In genomic region chr19:47461838-47462237, GRCm38 (mm10) we compare ENCODE assay signal across 12 mouse cellular contexts. TPM values are rescaled to one million over a fixed set of nuclear protein-coding genes. Genes with fewer than 3 reads are reported as not detected.
DNase-seq lines count a peak whose midpoint lies in the region; ATAC-seq and TF ChIP-seq lines count a peak whose summit lies in the region.
"Had no signal": no experiment of that assay in that cellular context is flagged by ENCODE, and none has a peak within 500 bp of the region (broad histone marks: within the 10 kb centered on the region; RNA-seq: fewer than 3 reads in every experiment).

No protein-coding gene starts in this region.

- 0 out of 2 replicates have a peak overlapping the region, but pooled peaks have one; percentile 70 for H3K4me3 ChIP-seq in heart, embryonic 13.5 days
- no peak overlapping the region for H3K4me3 ChIP-seq in midbrain, postnatal 0 days (ENCODE audit: low read depth, low read length)
- no peak overlapping the region for H3K4me3 ChIP-seq in midbrain, embryonic 15.5 days
- H3K4me3 ChIP-seq in intestine, embryonic 15.5 days (replicated peaks): no peak overlapping the region
- no peak overlapping the region for H3K4me3 ChIP-seq in stomach, postnatal 0 days (ENCODE audit: low read depth, low read length)
- no peak overlapping the region for H3K4me3 ChIP-seq in midbrain, embryonic 16.5 days (ENCODE audit: low read depth, low read length)

- no peaks in the 10 kb centered on the region for H3K27me3 ChIP-seq in heart, embryonic 13.5 days (replicated peaks)
- no peaks in the 10 kb centered on the region for H3K27me3 ChIP-seq in midbrain, postnatal 0 days (ENCODE audit: insufficient read depth, low read length)
- H3K27me3 ChIP-seq in midbrain, embryonic 15.5 days (replicated peaks): no peaks in the 10 kb centered on the region
- no peaks in the 10 kb centered on the region for H3K27me3 ChIP-seq in intestine, embryonic 15.5 days (replicated peaks)
- no peaks in the 10 kb centered on the region for H3K27me3 ChIP-seq in stomach, postnatal 0 days (ENCODE audit: control insufficient read depth, insufficient read depth, low read length)
- 0 out of 2 replicates have a peak, but pooled peaks cover 3% of the 10 kb centered on the region for H3K27me3 ChIP-seq in midbrain, embryonic 16.5 days (ENCODE audit: control insufficient read depth, insufficient read depth, low read depth, low read length)

- no peak for DNase-seq in heart, adult 18-20 months
- DNase-seq in midbrain, postnatal 0 days (ENCODE audit: low spot score): no peak
- DNase-seq in stomach, postnatal 0 days (ENCODE audit: low spot score): no peak
- no peak for DNase-seq in ovary, postnatal 10 days (ENCODE audit: low spot score)
- DNase-seq: adrenal gland, postnatal 14 days; cerebellum, postnatal 36 days had no signal

- 86% methylated on average over 3 of the region's 3 CpGs for WGBS in heart, embryonic 13.5 days
- 96% methylated on average over 3 of the region's 3 CpGs for WGBS in midbrain, postnatal 0 days
- WGBS in midbrain, embryonic 15.5 days: 95% methylated on average over 3 of the region's 3 CpGs
- WGBS in intestine, embryonic 15.5 days: 85% methylated on average over 3 of the region's 3 CpGs
- WGBS in stomach, postnatal 0 days: 87% methylated on average over 3 of the region's 3 CpGs
- 94% methylated on average over 3 of the region's 3 CpGs for WGBS in midbrain, embryonic 16.5 days

- H3K9ac ChIP-seq in heart, embryonic 13.5 days: no peak overlapping the region
- no peak overlapping the region for H3K9ac ChIP-seq in midbrain, postnatal 0 days (replicated peaks; ENCODE audit: low read length, poor library complexity, severe bottlenecking)
- no peak overlapping the region for H3K9ac ChIP-seq in midbrain, embryonic 15.5 days
- no peak overlapping the region for H3K9ac ChIP-seq in intestine, embryonic 15.5 days
- no peak overlapping the region for H3K9ac ChIP-seq in stomach, postnatal 0 days (ENCODE audit: low read length)
- no peak overlapping the region for H3K9ac ChIP-seq in midbrain, embryonic 16.5 days (ENCODE audit: low read depth, low read length)
- H3K9ac ChIP-seq: liver, embryonic 15.5 days had no signal

- H3K36me3 ChIP-seq in heart, embryonic 13.5 days: peaks cover 12% of the 10 kb centered on the region; the same call in 1 of the 2 replicates
- no peaks in the 10 kb centered on the region for H3K36me3 ChIP-seq in midbrain, postnatal 0 days (ENCODE audit: insufficient read depth, low read length)
- no peaks in the 10 kb centered on the region for H3K36me3 ChIP-seq in midbrain, embryonic 15.5 days (replicated peaks)
- no peaks in the 10 kb centered on the region for H3K36me3 ChIP-seq in intestine, embryonic 15.5 days
- H3K36me3 ChIP-seq in stomach, postnatal 0 days (ENCODE audit: control insufficient read depth, insufficient read depth, low read length): no peaks in the 10 kb centered on the region
- no peaks in the 10 kb centered on the region for H3K36me3 ChIP-seq in midbrain, embryonic 16.5 days (ENCODE audit: control insufficient read depth, insufficient read depth, low read length)
- H3K36me3 ChIP-seq: G1E; liver, embryonic 15.5 days had no signal

- no peaks in the 10 kb centered on the region for H3K9me3 ChIP-seq in heart, embryonic 13.5 days
- H3K9me3 ChIP-seq in midbrain, postnatal 0 days (ENCODE audit: low read length): no peaks in the 10 kb centered on the region
- H3K9me3 ChIP-seq in midbrain, embryonic 15.5 days: no peaks in the 10 kb centered on the region
- no peaks in the 10 kb centered on the region for H3K9me3 ChIP-seq in intestine, embryonic 15.5 days
- H3K9me3 ChIP-seq in stomach, postnatal 0 days (ENCODE audit: control insufficient read depth, low read length): no peaks in the 10 kb centered on the region
- H3K9me3 ChIP-seq in midbrain, embryonic 16.5 days (replicated peaks; ENCODE audit: control insufficient read depth, low read length, poor library complexity, severe bottlenecking): no peaks in the 10 kb centered on the region
- H3K9me3 ChIP-seq: G1E had no signal

- H3K27ac ChIP-seq in heart, embryonic 13.5 days (replicated peaks): 0 out of 2 replicates have a peak overlapping the region, but pooled peaks have one; percentile 3
- H3K27ac ChIP-seq in midbrain, postnatal 0 days (ENCODE audit: low read depth, low read length): no peak overlapping the region
- H3K27ac ChIP-seq in midbrain, embryonic 15.5 days: no peak overlapping the region
- H3K27ac ChIP-seq in intestine, embryonic 15.5 days: 0 out of 2 replicates have a peak overlapping the region, but pooled peaks have one; percentile 11
- no peak overlapping the region for H3K27ac ChIP-seq in stomach, postnatal 0 days (replicated peaks)
- no peak overlapping the region for H3K27ac ChIP-seq in midbrain, embryonic 16.5 days (ENCODE audit: low read length)
- H3K27ac ChIP-seq: liver, embryonic 15.5 days had no signal

- H3K4me1 ChIP-seq in heart, embryonic 13.5 days: peaks cover 70% of the 10 kb centered on the region
- no peaks in the 10 kb centered on the region for H3K4me1 ChIP-seq in midbrain, postnatal 0 days (ENCODE audit: insufficient read depth, low read length)
- H3K4me1 ChIP-seq in midbrain, embryonic 15.5 days: peaks cover 35% of the 10 kb centered on the region
- H3K4me1 ChIP-seq in intestine, embryonic 15.5 days (replicated peaks): peaks cover 54% of the 10 kb centered on the region
- peaks cover 5% of the 10 kb centered on the region for H3K4me1 ChIP-seq in stomach, postnatal 0 days (replicated peaks; ENCODE audit: control insufficient read depth, insufficient read depth)
- H3K4me1 ChIP-seq in midbrain, embryonic 16.5 days (ENCODE audit: control insufficient read depth, insufficient read depth, low read length): peaks cover 12% of the 10 kb centered on the region; the same call in 1 of the 2 replicates

- peak overlapping the region; percentile 93 for H3K4me2 ChIP-seq in heart, embryonic 13.5 days
- H3K4me2 ChIP-seq in midbrain, postnatal 0 days (ENCODE audit: low read depth, low read length, poor library complexity, severe bottlenecking): no peak overlapping the region
- H3K4me2 ChIP-seq in midbrain, embryonic 15.5 days: no peak overlapping the region
- peak overlapping the region; percentile 88 for H3K4me2 ChIP-seq in intestine, embryonic 15.5 days (replicated peaks)
- no peak overlapping the region for H3K4me2 ChIP-seq in stomach, postnatal 0 days (replicated peaks; ENCODE audit: low read depth)
- no peak overlapping the region for H3K4me2 ChIP-seq in midbrain, embryonic 16.5 days (ENCODE audit: low read length)

- no peak for ATAC-seq in heart, embryonic 13.5 days (ENCODE audit: extremely low read depth, insufficient number of reproducible peaks, low FRiP score, low TSS enrichment)
- ATAC-seq in midbrain, postnatal 0 days (ENCODE audit: low FRiP score): no peak
- ATAC-seq in midbrain, embryonic 15.5 days (replicated peaks): no peak
- ATAC-seq in intestine, embryonic 15.5 days: no peak
- ATAC-seq in stomach, postnatal 0 days (ENCODE audit: low FRiP score, low TSS enrichment): no peak
- no peak for ATAC-seq in midbrain, embryonic 16.5 days

- no peak for TF ChIP-seq EP300 in stomach, postnatal 0 days (optimal IDR thresholded peaks at IDR 0.05)

- peak; percentile 46 for TF ChIP-seq CTCF in midbrain, postnatal 0 days (IDR thresholded peaks at IDR 0.05)
- peak; percentile 57 for TF ChIP-seq CTCF in stomach, postnatal 0 days (IDR thresholded peaks at IDR 0.05; ENCODE audit: low read depth)

RNA-seq across cellular contexts. Expression of gene Sh3pxd2a, which starts 2.4 kb away (rescaled TPM):
- 5.4 and 5.7 TPM in 2 replicates for polyA plus RNA-seq in heart, embryonic 13.5 days (2015; fragmentation: Nextera tagmentation; extraction: Ambion mirVana)
- 10 to 100 TPM; 45.5 to 48.7 TPM for total RNA-seq in heart, adult 18-20 months (2021)
- 21.0 and 27.4 TPM in 2 replicates for total RNA-seq in midbrain, postnatal 0 days (2014; rRNA removed)
- 1.2 and 1.5 TPM in 2 replicates for polyA plus RNA-seq in midbrain, postnatal 0 days (2015; fragmentation: Nextera tagmentation; extraction: Ambion mirVana)
- polyA plus RNA-seq in midbrain, embryonic 15.5 days (2015; fragmentation: Nextera tagmentation; extraction: Ambion mirVana): 2.3 TPM in 2 replicates
- polyA plus RNA-seq in intestine, embryonic 15.5 days (2015; fragmentation: Nextera tagmentation; extraction: Ambion mirVana): 4.8 and 5.0 TPM in 2 replicates
- 3.7 and 4.3 TPM in 2 replicates for polyA plus RNA-seq in stomach, postnatal 0 days (2015; fragmentation: Nextera tagmentation; extraction: Ambion mirVana)
- polyA plus RNA-seq in midbrain, embryonic 16.5 days (2015; fragmentation: Nextera tagmentation; extraction: Ambion mirVana): 1.5 and 1.8 TPM in 2 replicates
- polyA plus RNA-seq: G1E had no signal

Comparison
In these comparisons a context has a peak if more than half of its experiments do, and no peak if none do; other contexts are left out.
1. H3K27ac ChIP-seq: peak in heart, embryonic 13.5 days (single experiment) and intestine, embryonic 15.5 days (single experiment); none in midbrain, postnatal 0 days (single experiment), midbrain, embryonic 15.5 days (single experiment), stomach, postnatal 0 days (single experiment) and midbrain, embryonic 16.5 days (single experiment).
2. H3K4me2 ChIP-seq: peak in heart, embryonic 13.5 days (single experiment) and intestine, embryonic 15.5 days (single experiment); none in midbrain, postnatal 0 days (single experiment), midbrain, embryonic 15.5 days (single experiment), stomach, postnatal 0 days (single experiment) and midbrain, embryonic 16.5 days (single experiment).